In the genomic region with DNA sequence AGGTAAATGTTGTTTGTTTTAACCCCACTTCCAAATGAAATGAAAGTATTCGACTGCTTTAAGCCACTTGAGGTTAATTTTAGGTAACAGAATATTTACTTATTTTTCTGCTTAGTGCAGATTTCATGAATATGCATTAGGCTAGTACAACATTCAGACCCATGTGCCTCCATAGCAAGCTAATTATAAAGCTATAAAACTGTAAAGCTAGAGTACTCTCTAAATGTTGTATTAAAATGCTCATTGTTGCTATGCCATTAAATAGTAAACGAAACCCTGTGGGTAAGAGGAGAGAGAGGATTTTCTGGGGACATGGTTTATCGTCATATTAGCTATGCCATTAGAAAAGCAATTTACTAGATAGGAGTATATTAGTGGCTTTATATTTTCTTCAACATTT, we compare ENCODE assay signal across 16 mouse cellular contexts.
"Had no signal": no experiment of that assay in that cellular context is flagged by ENCODE, and none has a peak within 500 bp of the region (broad histone marks: within the 10 kb centered on the region; RNA-seq: fewer than 3 reads in every experiment).

No protein-coding gene starts in this region.

- H3K4me1 ChIP-seq: midbrain, embryonic 10.5 days; stomach, embryonic 15.5 days had no signal

- DNase-seq: lung, adult 18-20 months; lung, embryonic 14.5 days; lung, postnatal 10 days; lung, postnatal 4 days; midbrain, embryonic 14.5 days; right cerebral cortex, postnatal 14 days; thymus, adult 2 months; thymus, postnatal 25 days; thymus, postnatal 4 days had no signal

- H3K36me3 ChIP-seq: midbrain, embryonic 10.5 days; midbrain, embryonic 12.5 days; stomach, embryonic 15.5 days had no signal

- ATAC-seq: midbrain, embryonic 16.5 days had no signal

- H3K4me2 ChIP-seq: lung, embryonic 14.5 days; midbrain, embryonic 12.5 days; stomach, embryonic 15.5 days had no signal

- H3K9me3 ChIP-seq: midbrain, embryonic 10.5 days; midbrain, embryonic 12.5 days; stomach, embryonic 15.5 days had no signal

- H3K9ac ChIP-seq: liver, embryonic 14.5 days; lung, embryonic 14.5 days; midbrain, embryonic 12.5 days; stomach, embryonic 15.5 days had no signal

- H3K27me3 ChIP-seq: midbrain, embryonic 12.5 days; stomach, embryonic 15.5 days had no signal

- H3K27ac ChIP-seq: liver, embryonic 14.5 days; midbrain, embryonic 10.5 days; midbrain, embryonic 12.5 days; stomach, embryonic 15.5 days; stomach, postnatal 0 days had no signal

- H3K4me3 ChIP-seq: midbrain, embryonic 10.5 days; midbrain, embryonic 12.5 days; myocyte; stomach, embryonic 15.5 days had no signal
